Mouse (Mus musculus) layer of hippocampus, postnatal 36 days (tissue): Measurements from ENCODE around the gene Krt18. TPM values are rescaled to one million over a fixed set of nuclear protein-coding genes. Genes with fewer than 3 reads are reported as not detected.
"Not testable (repeated sequence)": the region's sequence is repeated elsewhere in the genome, so short reads cannot be mapped to it uniquely, and the experiment has no call there.

ENCODE experiments used
- DNase-seq, 2 experiments: peaks; one replicate each; pipeline ENCODE4 v3.0.0; 2022
- total RNA-seq, 2 experiments: library from RNA; stranded (reverse); gene quantifications; 2 replicates each; pipeline ENCODE4 v1.2.3; 2021

Gene Krt18
- total RNA-seq, 2 experiments from 2014 or later = 0.71 TPM; not detected in 1

DNA sequence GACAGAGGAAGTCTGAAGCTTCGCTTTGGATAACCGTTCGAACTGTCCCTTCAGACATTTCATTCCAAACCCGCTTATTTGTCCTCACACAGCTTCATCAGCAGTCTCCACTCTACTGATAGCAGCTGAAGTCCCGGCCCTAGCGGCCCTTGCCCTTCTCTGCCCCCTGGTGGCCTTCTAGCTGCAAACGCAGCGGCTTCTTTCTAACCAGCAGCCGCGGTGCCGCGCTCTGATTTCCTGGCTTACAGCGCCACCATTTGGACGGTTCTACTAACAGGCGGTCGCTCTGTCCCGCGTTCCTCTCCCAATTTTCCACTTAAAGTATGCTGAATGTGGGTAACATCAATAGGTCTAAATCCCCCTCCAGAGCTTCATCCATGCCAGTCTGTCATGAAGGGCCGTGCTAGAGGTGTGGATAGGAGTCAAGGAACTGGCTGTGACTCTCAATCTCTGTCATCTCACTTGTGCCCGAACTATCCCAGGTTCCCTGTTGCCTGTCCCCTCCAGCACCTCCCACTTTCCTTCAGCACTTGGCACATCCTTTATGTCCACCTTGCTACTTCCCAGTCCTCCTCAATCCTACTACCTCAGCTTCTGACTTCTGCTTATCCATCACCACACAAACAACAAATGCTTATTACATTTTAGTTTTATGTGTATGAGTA lies 37.8 kb downstream of the Krt18 start:
- DNase-seq = peak; percentile 90

DNA sequence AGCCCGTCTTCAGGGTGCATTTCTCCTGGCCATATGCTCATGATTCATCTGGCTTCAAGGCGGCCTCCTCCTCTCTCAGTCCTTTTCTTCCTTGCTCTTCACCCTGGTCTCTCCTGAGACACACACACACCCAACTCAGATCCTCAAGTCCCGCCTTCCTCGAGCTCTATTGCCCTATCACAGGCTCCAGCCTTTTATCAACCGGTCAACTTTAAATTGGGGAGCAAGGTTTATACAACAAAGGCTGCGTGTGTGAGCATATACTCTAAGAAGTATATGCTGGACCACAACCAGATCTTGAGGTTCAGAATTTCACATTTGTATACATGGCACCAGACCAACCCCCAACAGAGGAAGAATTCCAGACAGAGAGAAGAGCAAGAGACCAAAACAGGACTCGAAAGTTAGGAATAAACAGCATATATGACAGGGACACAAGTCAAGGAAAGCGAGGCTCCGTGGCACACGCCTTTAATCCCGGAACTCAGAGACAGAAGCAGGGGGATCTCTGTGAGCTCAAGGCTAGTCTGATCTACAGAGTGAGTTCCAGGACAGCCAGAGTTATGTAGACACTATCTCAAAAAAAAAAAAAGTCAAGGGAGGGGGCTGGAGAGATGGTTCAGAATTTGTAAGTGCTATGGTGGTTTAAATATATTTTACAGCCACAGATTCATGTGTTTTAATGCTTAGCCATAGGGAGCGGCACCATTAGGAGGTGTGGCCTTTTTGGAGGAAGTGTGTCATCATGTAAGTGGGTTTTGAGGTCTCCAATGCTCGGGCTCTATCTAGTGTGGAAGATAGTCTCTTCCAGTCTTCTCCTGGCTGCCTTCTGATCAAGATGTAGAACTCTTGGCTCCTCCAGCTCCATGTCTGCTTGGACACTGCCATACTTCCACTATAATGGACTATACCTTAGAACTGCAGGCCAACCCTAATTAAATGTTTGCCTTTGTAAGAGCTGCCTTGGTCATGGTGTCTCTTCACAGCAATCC lies 42.8 kb downstream of the Krt18 start:
- no peak for DNase-seq

DNA sequence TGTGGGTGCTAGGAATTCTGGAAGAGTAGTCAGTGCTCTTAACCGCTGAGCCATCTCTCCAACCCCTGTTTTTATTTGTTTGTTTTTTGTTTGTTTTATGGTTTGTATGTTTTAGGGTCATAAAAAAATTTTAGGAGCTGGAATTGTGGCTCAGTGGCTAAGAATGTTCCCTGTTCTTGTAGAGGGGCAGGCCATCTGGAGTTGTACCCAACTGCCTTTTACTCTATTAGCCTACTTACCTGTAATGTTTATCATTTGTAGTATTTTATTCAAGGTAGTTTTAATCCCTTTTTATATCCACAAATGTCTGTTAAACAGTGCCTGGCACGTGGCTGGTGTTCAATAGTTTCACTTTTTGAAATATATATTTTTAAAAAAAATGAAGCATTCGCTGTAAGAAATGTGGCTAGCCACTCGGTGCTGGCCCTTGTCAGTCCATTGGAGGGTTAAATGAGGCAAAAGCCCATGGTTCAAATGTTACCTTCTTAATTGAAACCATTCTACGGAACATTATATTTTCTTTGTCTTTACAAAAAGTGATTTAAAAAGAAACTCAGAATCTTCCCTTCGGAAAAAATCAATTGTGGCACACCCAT lies 45.1 kb downstream of the Krt18 start:
- no peak for DNase-seq

DNA sequence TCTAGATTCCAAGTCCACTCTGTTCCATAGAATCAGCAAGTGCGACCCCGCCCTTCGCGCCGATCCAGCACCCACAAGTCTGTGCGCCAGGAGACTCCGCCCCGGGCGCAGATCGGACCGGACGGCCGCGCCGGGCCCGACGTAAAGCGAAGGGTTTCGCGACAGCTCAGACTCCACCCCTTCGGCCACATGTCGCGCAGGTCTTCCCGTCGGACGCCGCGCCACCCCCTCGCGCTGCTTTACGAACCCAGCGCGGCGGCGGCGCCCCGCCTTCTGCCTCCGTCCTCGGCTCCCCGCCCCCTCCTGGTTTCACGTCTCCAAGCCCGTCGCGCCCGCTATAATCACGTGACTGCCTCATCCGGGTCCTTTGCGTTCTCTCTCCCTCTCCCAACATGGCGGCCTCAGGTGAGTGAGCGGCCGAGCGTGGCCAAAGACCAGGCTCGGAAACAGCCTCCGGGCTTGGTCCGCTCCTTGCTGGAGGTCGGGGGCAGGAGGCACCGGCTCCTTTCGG lies 45.6 kb downstream of the Krt18 start, which contains the start of gene Eif4b:
Gene Eif4b (plus strand): TSS at position 215 of the 511 bp plus-strand sequence.
- DNase-seq = peak; percentile 98 to 99

DNA sequence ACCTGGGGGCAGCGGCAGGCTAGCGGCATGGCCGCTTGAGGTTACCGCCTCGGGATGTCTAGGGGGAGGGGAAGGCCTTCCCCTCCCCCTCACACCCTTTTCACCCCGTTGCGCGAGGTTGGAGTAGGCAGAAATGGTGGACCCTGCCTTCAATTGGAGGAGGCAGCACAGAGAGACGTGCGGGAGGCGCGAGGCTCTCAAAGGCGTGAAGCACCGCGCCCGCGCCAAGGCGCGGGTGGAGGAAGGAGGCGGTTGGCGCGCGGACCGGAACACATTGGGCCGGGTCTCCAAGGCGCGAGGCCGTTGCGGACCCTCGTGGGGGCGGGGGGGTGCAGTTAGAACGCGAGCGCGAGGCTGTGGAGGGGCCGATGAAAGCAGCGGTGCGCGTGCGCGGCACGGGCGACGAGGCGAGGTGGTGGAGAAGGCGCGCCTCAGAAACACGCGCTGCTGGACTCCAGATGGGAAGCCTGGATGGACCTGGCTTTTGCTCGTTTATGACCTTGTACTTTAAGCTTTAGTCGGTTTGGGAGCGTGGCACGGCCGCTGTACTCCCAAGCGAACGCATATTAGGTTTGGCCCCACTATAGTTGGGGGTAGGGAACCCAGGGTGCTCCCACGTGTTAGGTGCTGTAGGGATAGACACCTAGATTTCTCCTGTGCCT lies 46.2 kb downstream of the Krt18 start:
- peak; percentile 58 to 62 for DNase-seq

DNA sequence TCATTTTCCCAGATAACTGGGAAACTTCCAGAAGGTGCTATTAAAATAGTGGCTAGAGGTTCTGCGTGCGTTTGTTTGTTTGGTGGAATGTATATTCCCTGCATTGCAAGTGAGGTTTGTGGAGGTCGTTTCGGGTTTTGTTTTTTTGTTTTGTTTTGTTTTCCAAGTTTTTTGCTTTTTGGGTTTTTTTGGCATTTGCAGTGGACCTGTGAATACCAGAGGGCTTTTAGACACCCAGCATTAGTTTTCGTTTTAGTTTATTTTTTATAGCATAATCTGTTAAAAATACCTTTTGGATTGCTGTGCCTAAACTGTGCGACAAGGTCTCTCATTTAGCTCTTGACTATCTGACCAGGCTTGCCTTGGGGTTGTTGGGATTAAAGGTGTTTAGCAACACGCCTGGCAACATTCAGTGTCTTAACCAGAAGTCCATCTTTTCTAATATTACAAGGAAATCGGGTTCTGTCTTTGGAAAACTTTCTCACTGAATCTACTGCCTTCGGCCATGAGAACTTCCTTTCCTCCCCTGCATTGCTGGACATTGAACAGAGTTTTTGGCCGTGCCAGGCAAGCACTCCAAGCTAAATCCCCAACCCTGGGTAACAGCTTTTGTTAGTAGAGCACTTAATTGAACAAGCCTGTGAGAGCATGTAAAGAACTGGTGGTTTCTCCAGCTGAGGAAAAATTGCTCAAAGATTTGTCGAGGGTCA lies 47.1 kb downstream of the Krt18 start:
- DNase-seq = no peak

DNA sequence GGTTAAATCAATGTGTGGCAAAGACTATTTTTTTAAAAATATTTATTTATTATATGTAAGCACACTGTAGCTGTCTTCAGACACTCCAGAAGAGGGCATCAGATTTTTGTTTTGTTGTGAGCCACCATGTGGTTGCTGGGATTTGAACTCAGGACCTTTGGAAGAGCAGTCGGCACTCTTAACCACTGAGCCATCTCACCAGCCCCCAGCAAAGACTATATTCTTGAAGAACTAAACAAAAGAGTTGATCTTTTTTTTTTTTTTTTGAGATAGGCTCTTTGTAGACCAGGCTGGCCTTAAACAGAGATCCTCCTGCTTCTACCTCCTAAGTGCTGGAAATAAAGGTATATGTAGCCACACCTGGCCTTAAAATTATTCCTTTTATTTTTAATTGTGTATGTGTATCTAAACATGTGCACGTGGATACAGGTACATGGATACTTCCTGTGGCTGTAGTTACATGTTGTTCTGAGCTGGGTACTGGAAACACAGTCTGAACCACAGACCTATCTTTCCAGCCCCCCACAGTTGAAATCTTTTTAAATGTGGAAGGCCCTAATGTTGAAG lies 49.2 kb downstream of the Krt18 start:
- DNase-seq = no peak

DNA sequence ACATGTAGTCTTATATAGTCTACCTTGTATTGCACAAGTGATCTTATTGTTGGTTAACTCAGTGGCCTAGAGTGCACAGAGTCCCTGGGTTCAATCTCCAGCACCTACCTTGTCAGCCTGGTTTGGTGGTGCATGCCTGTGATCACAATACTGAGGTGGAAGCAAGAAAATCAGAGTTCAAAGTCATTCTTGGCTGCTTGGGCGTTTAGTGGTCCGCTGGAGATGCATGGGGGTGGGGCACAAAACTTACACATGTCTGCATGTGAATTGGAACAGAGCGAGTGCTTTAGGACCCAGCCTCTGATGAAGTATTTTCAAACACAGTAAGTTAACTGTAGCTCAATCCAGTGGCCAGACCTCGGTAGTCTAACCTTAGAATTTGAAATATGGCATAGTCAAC lies 51.2 kb downstream of the Krt18 start:
- DNase-seq = no peak

DNA sequence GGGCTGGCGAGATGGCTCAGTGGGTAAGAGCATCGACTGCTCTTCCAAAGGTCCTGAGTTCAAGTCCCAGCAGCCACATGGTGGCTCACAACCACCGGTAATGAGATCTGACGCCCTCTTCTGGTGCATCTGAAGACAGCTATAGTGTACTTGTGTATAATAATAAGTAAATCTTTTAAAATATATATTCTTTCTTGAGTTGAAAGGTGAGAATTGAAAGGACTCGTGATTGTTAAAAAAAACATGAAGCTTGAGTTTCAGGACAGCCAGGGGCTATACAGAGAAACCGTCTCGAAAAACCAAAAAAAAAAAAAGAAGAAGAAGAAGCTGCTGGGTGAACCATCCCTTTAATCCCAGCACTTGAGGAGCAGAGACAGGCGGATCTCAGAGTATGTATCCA lies 51.9 kb downstream of the Krt18 start:
- not testable (repeated sequence) for DNase-seq

DNA sequence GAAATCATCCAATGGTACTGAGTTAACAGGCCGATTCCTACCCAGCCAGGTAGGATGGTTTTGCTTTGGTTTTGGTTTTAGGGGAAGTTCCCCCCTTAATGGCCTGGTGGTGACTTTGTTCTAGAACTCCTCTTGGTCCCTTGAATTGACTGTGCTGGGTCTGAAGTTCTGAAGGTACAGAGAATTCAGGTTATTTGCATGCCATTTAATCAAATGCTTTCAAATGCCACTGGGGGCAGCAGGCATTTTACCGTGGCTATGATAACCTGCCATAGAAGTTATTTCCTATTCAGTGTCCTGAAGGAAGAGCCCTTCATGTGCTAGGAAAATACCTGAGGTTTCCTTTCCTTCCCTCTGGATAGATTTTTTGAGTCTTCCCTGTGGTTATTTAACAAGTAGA lies 52.4 kb downstream of the Krt18 start:
- DNase-seq = no peak

Other genes with a start within 250 kb of the Krt18 start
- gene Krt72, start 241.7 kb upstream of the Krt18 start, total RNA-seq = not detected
- 1 to 10 TPM; 5.8 to 8.1 TPM for gene Krt73, start 225.8 kb upstream of the Krt18 start, total RNA-seq
- gene Krt2, start 210.0 kb upstream of the Krt18 start, total RNA-seq = 1 to 10 TPM; 4.6 to 6.4 TPM
- gene Krt1, start 177.4 kb upstream of the Krt18 start, total RNA-seq = 1 to 10 TPM; 3.5 to 4.6 TPM
- gene Krt77, start 158.5 kb upstream of the Krt18 start, total RNA-seq = 10 to 100 TPM in 1 of 2 experiments, 1 to 10 TPM in 1; 9.2 to 10.1 TPM
- gene Krt76, start 135.3 kb upstream of the Krt18 start, total RNA-seq = not detected
- gene Krt4, start 103.4 kb upstream of the Krt18 start, total RNA-seq = not detected
- gene Krt79, start 87.9 kb upstream of the Krt18 start, total RNA-seq = not detected
- gene Krt78, start 73.9 kb upstream of the Krt18 start, total RNA-seq = not detected
- gene Krt8, start 23.7 kb upstream of the Krt18 start, total RNA-seq = under 1 TPM in 1 of 2 experiments, not detected in 1; 0.18 TPM
- 100 to 1,000 TPM; 179 to 182 TPM for gene Eif4b, start 45.6 kb downstream of the Krt18 start, total RNA-seq
- 10 to 100 TPM; 10.7 to 22.0 TPM for gene Tns2, start 72.2 kb downstream of the Krt18 start, total RNA-seq
- 100 to 1,000 TPM; 141 to 151 TPM for gene Spryd3, start 108.1 kb downstream of the Krt18 start, total RNA-seq
- gene Igfbp6, start 116.2 kb downstream of the Krt18 start, total RNA-seq = 1 to 10 TPM; 8.2 to 8.9 TPM
- under 1 TPM in 1 of 2 experiments, not detected in 1; 0.23 TPM for gene Soat2, start 122.3 kb downstream of the Krt18 start, total RNA-seq
- 10 to 100 TPM; 68.8 to 69.4 TPM for gene Zfp740, start 175.1 kb downstream of the Krt18 start, total RNA-seq
- gene Csad, start 176.5 kb downstream of the Krt18 start, total RNA-seq = 10 to 100 TPM; 37.1 to 39.5 TPM
- gene Itgb7, start 203.8 kb downstream of the Krt18 start, total RNA-seq = 1 to 10 TPM; 1.8 to 2.2 TPM
- 1 to 10 TPM; 8.3 to 10.0 TPM for gene Rarg, start 229.3 kb downstream of the Krt18 start, total RNA-seq
- not detected for gene Gm9918, start 242.4 kb downstream of the Krt18 start, total RNA-seq